Mouse (Mus musculus) embryo, embryonic 11.5 days (tissue): ENCODE data around the gene Spg7.
"Not testable (repeated sequence)": the region's sequence is repeated elsewhere in the genome, so short reads cannot be mapped to it uniquely, and the experiment has no call there.

ENCODE experiments used
- DNase-seq: peaks from one replicate; pipeline ENCODE4 v3.0.0-alpha.2; 2012; ENCODE audit warnings: low read depth, low spot score

The Spg7 gene

GRCm38 (mm10) chr8:123062721-123063120 lies at the start of gene Spg7:
TSS of gene Spg7 (plus strand) at chr8:123062942.
- no peak for DNase-seq

- no peak for DNase-seq
Observed at GRCm38 (mm10) chr8:123014429-123014828, 48.3 kb upstream of the Spg7 start.

- DNase-seq = no peak
Observed at GRCm38 (mm10) chr8:123015074-123015473, 47.7 kb upstream of the Spg7 start.

- no peak for DNase-seq
Observed at GRCm38 (mm10) chr8:123017143-123017542, 45.6 kb upstream of the Spg7 start.

- no peak for DNase-seq
Observed at GRCm38 (mm10) chr8:123018484-123019164, 44.1 kb upstream of the Spg7 start.

- no peak for DNase-seq
Observed at GRCm38 (mm10) chr8:123020084-123020483, 42.7 kb upstream of the Spg7 start.

GRCm38 (mm10) chr8:123020859-123021258 lies 41.9 kb upstream of the Spg7 start:
- DNase-seq = no peak

GRCm38 (mm10) chr8:123021259-123021658 lies 41.5 kb upstream of the Spg7 start:
- no peak for DNase-seq

GRCm38 (mm10) chr8:123022727-123023126 lies 40.0 kb upstream of the Spg7 start:
- DNase-seq = no peak

- no peak for DNase-seq
Observed at GRCm38 (mm10) chr8:123024226-123024625, 38.5 kb upstream of the Spg7 start.

GRCm38 (mm10) chr8:123025951-123026351 lies 36.8 kb upstream of the Spg7 start:
- DNase-seq = no peak

- no peak for DNase-seq
Observed at GRCm38 (mm10) chr8:123027786-123028185, 35.0 kb upstream of the Spg7 start.

- not testable (repeated sequence) for DNase-seq
Observed at GRCm38 (mm10) chr8:123030091-123030490, 32.7 kb upstream of the Spg7 start.

GRCm38 (mm10) chr8:123031321-123031978 lies 31.3 kb upstream of the Spg7 start:
- DNase-seq = no peak

- no peak for DNase-seq
Observed at GRCm38 (mm10) chr8:123032730-123033129, 30.0 kb upstream of the Spg7 start.

- no peak for DNase-seq
Observed at GRCm38 (mm10) chr8:123033431-123033830, 29.3 kb upstream of the Spg7 start.

GRCm38 (mm10) chr8:123034171-123034570 lies 28.6 kb upstream of the Spg7 start:
- DNase-seq = no peak

GRCm38 (mm10) chr8:123036956-123037355 lies 25.8 kb upstream of the Spg7 start:
- DNase-seq = no peak

- DNase-seq = no peak
Observed at GRCm38 (mm10) chr8:123037487-123037886, 25.3 kb upstream of the Spg7 start.

GRCm38 (mm10) chr8:123038351-123038750 lies 24.4 kb upstream of the Spg7 start:
- DNase-seq = no peak

- DNase-seq = no peak
Observed at GRCm38 (mm10) chr8:123039376-123040109, 23.2 kb upstream of the Spg7 start.

- no peak for DNase-seq
Observed at GRCm38 (mm10) chr8:123040110-123040650, 22.6 kb upstream of the Spg7 start.
